Mouse (Mus musculus): ENCODE measurements at regions not wholly inside any gene's neighbourhood (a gene's known extent, or its start where the extent isn't known, plus 50 kb on each side); places are given as distances from the start of the nearest gene placed in this dataset.

DNA sequence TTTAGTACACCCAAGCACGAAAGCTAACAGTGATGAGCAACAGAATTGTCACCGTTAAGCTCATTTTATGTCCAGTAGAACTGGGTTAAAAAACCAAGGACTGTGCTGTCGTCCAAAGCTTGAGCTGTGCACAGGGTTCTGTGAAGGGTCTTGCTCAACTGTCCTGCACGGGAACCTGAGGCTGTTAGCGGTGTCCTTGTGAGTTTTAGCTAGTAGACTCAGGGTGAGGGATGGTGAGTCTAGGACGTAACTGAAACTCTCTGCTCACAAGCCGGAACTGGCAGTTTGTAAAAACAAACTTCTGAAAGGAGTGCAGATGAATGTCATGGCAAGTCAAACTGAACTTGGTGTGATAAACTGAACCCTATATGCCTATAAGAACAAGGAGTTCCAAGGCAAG, 95.6 kb downstream of the 1700020N01Rik start:
- no peak overlapping the region for H3K27ac ChIP-seq (replicated peaks)
- H3K9ac ChIP-seq (replicated peaks) = no peak overlapping the region
- no peak for ATAC-seq (ENCODE audit: low FRiP score, low read depth)
- H3K4me1 ChIP-seq = peaks cover 10% of the 10 kb centered on the region; the same call in 1 of the 2 replicates
- WGBS = 87% methylated on average over 7 of the region's 7 CpGs
- no peaks in the 10 kb centered on the region for H3K9me3 ChIP-seq
- no peaks in the 10 kb centered on the region for H3K36me3 ChIP-seq
- no peaks in the 10 kb centered on the region for H3K27me3 ChIP-seq
- H3K4me3 ChIP-seq = no peak overlapping the region
- no peak overlapping the region for H3K4me2 ChIP-seq (replicated peaks)

DNA sequence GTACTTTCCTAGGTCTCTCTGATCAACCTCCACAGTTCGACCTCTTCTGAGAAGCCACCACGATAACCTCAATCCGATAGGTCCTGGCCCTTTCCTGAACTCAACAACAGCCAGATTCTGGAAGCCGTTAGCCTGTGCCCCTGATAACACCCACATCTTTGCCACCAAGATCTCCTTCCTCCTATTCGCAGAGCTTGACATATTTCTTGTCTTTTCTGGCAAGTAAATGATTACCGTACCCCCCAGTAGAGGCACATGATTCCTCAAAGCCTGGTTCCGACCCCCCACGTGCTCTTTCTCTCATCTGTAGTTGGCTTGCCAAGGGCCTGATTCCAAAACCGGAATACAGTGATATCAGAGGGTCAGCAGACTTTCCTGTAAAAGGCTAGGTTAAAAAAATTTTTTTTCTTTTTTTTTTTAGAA, 96.9 kb downstream of the 1700020N01Rik start:
- ATAC-seq (ENCODE audit: low FRiP score, low read depth) = no peak
- Histone ChIP-seq H3K36me3 (no peaks in the 10 kb centered on the region), H3K9me3 (no peaks in the 10 kb centered on the region), H3K27me3 (no peaks in the 10 kb centered on the region), H3K4me1 (peaks cover 10% of the 10 kb centered on the region; the same call in 1 of the 2 replicates), H3K9ac (replicated peaks) (no peak overlapping the region), H3K4me3 (no peak overlapping the region), H3K4me2 (replicated peaks) (no peak overlapping the region), H3K27ac (replicated peaks) (no peak overlapping the region)
- 94% methylated on average over 9 of the region's 9 CpGs for WGBS

DNA sequence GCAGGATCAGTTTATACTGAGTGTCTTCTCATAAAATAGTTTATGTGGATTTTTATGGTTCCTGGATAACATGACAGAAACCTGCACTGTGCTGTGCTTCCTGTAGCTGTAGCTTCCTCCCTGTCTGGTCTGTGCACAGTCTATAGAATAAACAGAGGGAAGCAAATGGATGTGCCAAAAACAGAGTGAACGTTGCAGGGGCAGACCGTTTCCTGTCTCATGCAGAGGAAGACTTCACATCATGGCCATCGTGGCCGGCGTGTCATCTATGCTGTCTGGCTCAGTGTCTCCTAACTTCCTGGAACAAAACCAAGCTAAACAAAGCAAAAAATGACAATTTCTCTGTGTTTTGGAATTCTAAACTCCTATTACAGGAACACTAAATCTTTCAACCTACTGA, 102.2 kb downstream of the 1700020N01Rik start:
- Histone ChIP-seq H3K9ac (replicated peaks) (no peak overlapping the region), H3K4me1 (no peaks in the 10 kb centered on the region), H3K9me3 (no peaks in the 10 kb centered on the region), H3K27me3 (0 out of 2 replicates have a peak, but pooled peaks cover 3% of the 10 kb centered on the region), H3K36me3 (no peaks in the 10 kb centered on the region), H3K4me3 (no peak overlapping the region), H3K27ac (replicated peaks) (no peak overlapping the region), H3K4me2 (replicated peaks) (no peak overlapping the region)
- ATAC-seq (ENCODE audit: low FRiP score, low read depth) = no peak
- WGBS = 83% methylated on average over 5 of the region's 5 CpGs

DNA sequence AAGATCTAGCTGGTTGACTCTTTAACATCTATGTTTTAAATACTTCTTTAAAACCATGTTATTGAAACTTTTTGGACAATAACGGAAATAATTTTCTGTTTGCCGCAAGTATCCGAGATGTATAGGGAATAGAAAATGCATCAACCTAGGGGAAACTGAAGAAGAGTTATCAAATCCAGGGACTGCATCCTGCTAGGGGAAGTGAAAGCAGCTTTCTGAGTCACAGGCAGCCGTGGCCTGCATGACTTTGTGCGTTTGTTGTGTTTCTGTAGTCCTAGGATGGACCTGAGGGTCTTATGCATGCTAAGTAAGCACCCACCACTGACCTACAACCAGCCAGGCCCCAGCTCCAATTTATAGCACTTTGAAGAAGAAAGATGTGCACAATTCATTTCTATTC, 103.7 kb downstream of the 1700020N01Rik start:
- WGBS = 92% methylated on average over 5 of the region's 5 CpGs
- Histone ChIP-seq H3K4me2 (replicated peaks) (no peak overlapping the region), H3K9ac (replicated peaks) (no peak overlapping the region), H3K9me3 (no peaks in the 10 kb centered on the region), H3K4me1 (no peaks in the 10 kb centered on the region), H3K36me3 (no peaks in the 10 kb centered on the region), H3K27me3 (0 out of 2 replicates have a peak, but pooled peaks cover 3% of the 10 kb centered on the region), H3K27ac (replicated peaks) (no peak overlapping the region), H3K4me3 (no peak overlapping the region)
- no peak for ATAC-seq (ENCODE audit: low FRiP score, low read depth)

DNA sequence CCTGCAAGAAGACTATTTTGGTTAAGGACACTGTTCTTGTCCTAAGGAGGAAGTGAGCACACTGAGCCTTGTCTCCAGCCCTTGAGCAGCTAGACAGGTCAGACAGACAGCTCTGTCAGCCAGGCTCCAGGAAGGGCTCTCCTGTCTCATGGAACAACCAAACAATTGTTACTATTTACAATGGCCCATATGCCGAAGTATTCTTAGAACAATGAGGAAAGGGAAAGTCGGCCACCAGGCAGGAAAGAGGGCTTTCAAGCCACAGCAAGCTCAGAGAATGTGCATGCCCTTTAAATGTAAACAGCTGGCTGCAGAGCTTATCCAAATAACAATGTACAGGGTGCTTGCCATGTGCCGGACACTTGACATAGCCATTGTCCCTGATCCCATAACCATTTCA, 108.6 kb downstream of the 1700020N01Rik start:
- H3K36me3 ChIP-seq = no peaks in the 10 kb centered on the region
- H3K27me3 ChIP-seq = peaks cover 3% of the 10 kb centered on the region; the same call in 1 of the 2 replicates
- WGBS = 11% methylated on average over 3 of the region's 3 CpGs
- no peak overlapping the region for H3K4me3 ChIP-seq
- peak; percentile 47; the same call in 1 of the 2 replicates for ATAC-seq (ENCODE audit: low FRiP score, low read depth)
- no peak overlapping the region for H3K9ac ChIP-seq (replicated peaks)
- no peaks in the 10 kb centered on the region for H3K9me3 ChIP-seq
- H3K27ac ChIP-seq (replicated peaks) = no peak overlapping the region
- H3K4me1 ChIP-seq = no peaks in the 10 kb centered on the region
- no peak overlapping the region for H3K4me2 ChIP-seq (replicated peaks)

DNA sequence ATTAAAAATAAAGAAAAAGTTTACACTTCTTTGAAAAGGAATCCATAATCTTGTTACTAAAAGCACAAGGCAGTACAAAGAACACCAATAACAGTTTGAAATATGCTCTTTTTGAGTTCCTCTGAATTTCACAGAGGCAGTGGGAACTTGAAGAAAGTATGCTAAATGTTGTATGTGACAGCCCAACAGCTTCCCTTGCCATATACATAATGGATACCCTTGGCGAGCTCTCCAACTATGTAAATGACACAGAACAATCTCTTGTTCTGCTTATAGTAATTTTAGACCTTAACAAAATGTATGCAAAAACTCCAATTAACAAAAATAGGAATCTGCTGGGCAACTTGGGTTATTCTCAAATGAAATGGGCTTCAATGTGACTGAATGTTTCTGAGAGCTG, 109.2 kb downstream of the 1700020N01Rik start:
- Histone ChIP-seq H3K36me3 (no peaks in the 10 kb centered on the region), H3K4me3 (no peak overlapping the region), H3K27ac (replicated peaks) (no peak overlapping the region), H3K9ac (replicated peaks) (no peak overlapping the region), H3K4me1 (no peaks in the 10 kb centered on the region), H3K27me3 (peaks cover 3% of the 10 kb centered on the region; the same call in 1 of the 2 replicates), H3K4me2 (replicated peaks) (no peak overlapping the region), H3K9me3 (no peaks in the 10 kb centered on the region)
- 58% methylated on average over 1 of the region's 1 CpGs for WGBS
- ATAC-seq (ENCODE audit: low FRiP score, low read depth) = no peak

DNA sequence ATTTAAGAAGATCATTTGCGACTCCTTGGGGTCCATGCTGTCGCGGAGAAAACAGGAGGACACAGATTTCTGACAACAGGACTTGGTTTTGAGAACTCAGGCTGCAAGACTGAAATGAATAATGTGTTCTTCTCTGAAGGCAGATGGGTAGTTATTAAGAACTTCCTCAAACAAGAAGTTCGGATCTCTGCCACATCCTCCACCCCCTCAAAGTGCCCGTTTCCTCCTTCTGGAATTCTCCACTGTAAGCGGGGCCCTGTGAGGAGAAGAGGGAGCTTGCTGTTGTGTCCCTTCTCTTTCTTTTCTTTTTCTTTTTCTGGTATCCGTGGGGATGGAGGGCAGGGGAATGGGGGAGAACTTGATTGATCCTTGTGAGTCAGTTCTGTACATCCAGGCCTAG, 118.9 kb downstream of the 1700020N01Rik start:
- H3K9me3 ChIP-seq = no peaks in the 10 kb centered on the region
- H3K4me2 ChIP-seq (replicated peaks) = no peak overlapping the region
- WGBS = 81% methylated on average over 7 of the region's 7 CpGs

DNA sequence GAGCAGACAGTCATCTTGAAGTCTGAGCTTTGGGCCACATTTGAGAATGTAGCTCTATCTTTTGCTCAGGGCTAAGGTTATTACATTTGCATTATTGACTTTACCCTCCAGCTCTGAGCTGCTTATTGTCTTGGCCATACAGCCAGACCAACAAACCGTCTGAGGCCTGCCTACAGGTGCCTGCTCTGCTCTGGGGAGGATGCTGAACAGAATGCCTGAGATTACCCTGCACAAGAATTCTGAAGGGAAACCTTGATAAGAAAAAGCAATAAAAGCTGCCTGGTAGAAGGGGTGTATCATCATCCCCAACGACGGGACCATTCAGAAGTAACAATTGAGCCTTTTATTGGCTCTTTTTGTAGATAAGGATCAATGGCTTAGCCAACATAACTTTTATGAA, 119.9 kb downstream of the 1700020N01Rik start:
- WGBS = 81% methylated on average over 3 of the region's 3 CpGs

More for the DNA sequence above, 118.9 kb downstream of the 1700020N01Rik start:
- Histone ChIP-seq H3K36me3 (no peaks in the 10 kb centered on the region), H3K9ac (replicated peaks) (no peak overlapping the region), H3K4me3 (no peak overlapping the region), H3K27me3 (no peaks in the 10 kb centered on the region), H3K4me1 (no peaks in the 10 kb centered on the region), H3K27ac (replicated peaks) (no peak overlapping the region)
- no peak for ATAC-seq (ENCODE audit: low FRiP score, low read depth)

DNA sequence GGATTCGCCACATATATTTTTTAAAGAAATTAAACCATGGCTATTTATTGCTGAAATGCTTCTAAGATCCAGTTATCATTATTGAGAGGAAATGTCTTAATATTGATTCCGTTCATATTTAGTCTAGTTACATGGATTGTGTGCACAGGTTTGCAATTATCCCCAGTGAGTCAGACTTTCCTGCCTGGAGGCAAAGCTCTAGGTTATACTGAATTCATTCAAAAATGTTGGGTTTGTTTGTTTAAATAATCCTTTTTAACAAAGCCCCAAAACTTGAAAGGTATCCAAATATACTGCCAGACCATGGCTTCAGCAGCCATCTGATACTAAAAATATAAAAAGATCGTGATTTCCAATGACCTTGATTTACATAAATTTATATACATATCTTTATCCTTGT, 122.5 kb downstream of the 1700020N01Rik start:
- Histone ChIP-seq H3K27ac (replicated peaks) (no peak overlapping the region), H3K9ac (replicated peaks) (no peak overlapping the region), H3K27me3 (peaks cover 4% of the 10 kb centered on the region; the same call in 1 of the 2 replicates), H3K4me3 (no peak overlapping the region), H3K36me3 (no peaks in the 10 kb centered on the region), H3K4me2 (replicated peaks) (no peak overlapping the region), H3K9me3 (no peaks in the 10 kb centered on the region), H3K4me1 (0 out of 2 replicates have a peak, but pooled peaks cover 4% of the 10 kb centered on the region)
- WGBS = 90% methylated on average over 3 of the region's 3 CpGs
- no peak for ATAC-seq (ENCODE audit: low FRiP score, low read depth)

More for the DNA sequence above, 119.9 kb downstream of the 1700020N01Rik start:
- Histone ChIP-seq H3K27me3 (no peaks in the 10 kb centered on the region), H3K9me3 (no peaks in the 10 kb centered on the region), H3K4me3 (no peak overlapping the region), H3K36me3 (no peaks in the 10 kb centered on the region), H3K4me2 (replicated peaks) (no peak overlapping the region), H3K4me1 (no peaks in the 10 kb centered on the region), H3K9ac (replicated peaks) (no peak overlapping the region), H3K27ac (replicated peaks) (no peak overlapping the region)
- no peak for ATAC-seq (ENCODE audit: low FRiP score, low read depth)

DNA sequence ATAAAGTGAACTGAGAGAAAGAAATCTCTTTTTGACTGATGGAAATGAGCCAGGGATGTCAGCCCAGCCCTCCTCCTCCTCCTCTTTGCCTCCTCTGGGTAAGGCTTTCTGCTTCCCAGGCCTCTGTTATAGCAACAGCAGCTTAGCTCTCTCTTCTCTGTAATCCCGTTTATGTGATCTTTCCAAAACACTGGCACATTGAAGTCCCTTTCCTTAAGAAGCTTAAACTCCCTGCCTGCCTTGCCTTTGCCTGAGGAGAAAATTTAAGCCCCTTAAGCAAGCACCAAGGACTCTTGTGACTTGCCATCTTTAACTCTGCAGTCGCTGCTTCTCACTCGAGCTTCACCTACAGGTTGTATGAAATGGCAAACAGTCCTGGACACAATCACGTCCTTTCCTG, 125.2 kb downstream of the 1700020N01Rik start:
- Histone ChIP-seq H3K4me3 (no peak overlapping the region), H3K27ac (replicated peaks) (no peak overlapping the region), H3K9me3 (no peaks in the 10 kb centered on the region), H3K4me2 (replicated peaks) (no peak overlapping the region), H3K9ac (replicated peaks) (no peak overlapping the region), H3K4me1 (0 out of 2 replicates have a peak, but pooled peaks cover 4% of the 10 kb centered on the region), H3K36me3 (no peaks in the 10 kb centered on the region), H3K27me3 (peaks cover 4% of the 10 kb centered on the region; the same call in 1 of the 2 replicates)
- 12% methylated on average over 4 of the region's 4 CpGs for WGBS
- ATAC-seq (ENCODE audit: low FRiP score, low read depth) = no peak

DNA sequence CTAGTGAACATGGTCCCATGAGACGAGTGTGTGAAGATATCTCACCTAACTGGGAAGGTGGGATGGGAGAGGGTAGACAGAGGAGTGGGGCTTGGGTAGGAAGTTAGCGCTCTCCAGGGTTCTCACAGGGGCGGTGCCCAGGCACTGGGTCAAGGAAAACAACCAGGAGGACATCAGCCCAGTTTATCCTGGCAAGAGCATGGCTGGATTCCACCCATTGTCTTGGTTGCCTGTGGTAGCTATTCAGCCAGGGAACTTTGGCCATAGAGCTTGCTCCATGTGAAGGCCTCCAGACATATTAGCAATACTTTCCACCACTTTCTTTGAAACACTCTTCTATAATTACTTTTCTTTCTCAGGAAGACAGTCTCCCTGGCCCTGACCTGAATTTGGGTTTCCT, 131.4 kb downstream of the 1700020N01Rik start:
- Histone ChIP-seq H3K4me1 (no peaks in the 10 kb centered on the region), H3K4me3 (no peak overlapping the region), H3K9ac (replicated peaks) (no peak overlapping the region), H3K36me3 (no peaks in the 10 kb centered on the region), H3K27ac (replicated peaks) (no peak overlapping the region), H3K9me3 (no peaks in the 10 kb centered on the region), H3K27me3 (no peaks in the 10 kb centered on the region), H3K4me2 (replicated peaks) (no peak overlapping the region)
- 90% methylated on average over 3 of the region's 3 CpGs for WGBS
- no peak for ATAC-seq (ENCODE audit: low FRiP score, low read depth)

DNA sequence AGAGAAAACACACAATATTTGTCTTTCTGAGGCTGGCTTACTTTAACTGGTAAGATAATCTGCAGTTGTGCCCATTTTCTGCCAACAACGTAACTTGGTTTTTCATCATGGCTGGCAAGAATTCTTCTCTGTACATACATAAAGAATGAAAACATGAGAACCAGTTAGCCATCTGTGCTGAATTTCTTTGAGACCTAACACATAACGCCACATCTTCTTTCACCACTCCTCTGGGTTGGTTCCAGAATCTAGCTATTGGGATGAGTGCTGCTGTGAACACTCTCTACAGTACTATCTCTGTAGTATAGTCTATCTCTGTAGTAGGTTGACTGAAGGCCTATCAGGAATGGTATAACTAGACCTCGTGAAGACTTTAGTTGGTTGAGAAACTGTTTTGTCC, 132.1 kb downstream of the 1700020N01Rik start:
- no peak overlapping the region for H3K9ac ChIP-seq (replicated peaks)
- H3K9me3 ChIP-seq = no peaks in the 10 kb centered on the region
- H3K27ac ChIP-seq (replicated peaks) = no peak overlapping the region
- H3K27me3 ChIP-seq = no peaks in the 10 kb centered on the region
- 92% methylated on average over 3 of the region's 3 CpGs for WGBS
- H3K4me3 ChIP-seq = no peak overlapping the region
- H3K4me2 ChIP-seq (replicated peaks) = no peak overlapping the region
- no peaks in the 10 kb centered on the region for H3K4me1 ChIP-seq
- H3K36me3 ChIP-seq = no peaks in the 10 kb centered on the region
- ATAC-seq (ENCODE audit: low FRiP score, low read depth) = no peak

DNA sequence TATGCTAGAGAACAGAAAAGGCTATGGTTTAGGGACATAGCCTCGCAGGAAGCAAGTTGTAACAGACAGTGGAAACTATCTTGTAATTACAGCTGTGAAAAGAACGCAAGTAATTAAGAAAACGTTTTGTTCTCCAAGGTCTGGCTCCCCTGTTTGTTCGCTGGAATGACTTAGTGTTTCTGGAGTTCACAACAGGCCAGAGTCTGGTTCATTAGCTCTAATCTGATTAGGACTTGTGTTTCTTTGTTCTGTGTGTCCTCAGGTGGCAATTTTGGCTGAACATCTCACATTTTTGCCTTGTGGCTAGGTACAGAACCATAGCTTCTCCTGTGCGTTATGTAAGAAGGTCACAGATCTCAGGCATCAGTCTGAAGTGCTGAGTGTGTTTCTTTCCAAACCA, 141.7 kb upstream of the Sgk1 start:
- Histone ChIP-seq H3K9me3 (no peaks in the 10 kb centered on the region), H3K36me3 (no peaks in the 10 kb centered on the region), H3K27ac (replicated peaks) (no peak overlapping the region), H3K9ac (replicated peaks) (no peak overlapping the region), H3K4me2 (replicated peaks) (no peak overlapping the region), H3K4me1 (0 out of 2 replicates have a peak, but pooled peaks cover 2% of the 10 kb centered on the region), H3K27me3 (no peaks in the 10 kb centered on the region), H3K4me3 (no peak overlapping the region)
- WGBS = 18% methylated on average over 5 of the region's 5 CpGs
- no peak for ATAC-seq (ENCODE audit: low FRiP score, low read depth)
